Comparison of ENCODE assay signal across 8 mouse cellular contexts in genomic region chr12:105854639-105855038, GRCm38 (mm10).
DNase-seq lines count a peak whose midpoint lies in the region; ATAC-seq and TF ChIP-seq lines count a peak whose summit lies in the region.

No protein-coding gene starts in this region.

- H3K27me3 ChIP-seq in intestine, postnatal 0 days (replicated peaks; ENCODE audit: control insufficient read depth, insufficient read depth, low read length): no peaks in the 10 kb centered on the region

- H3K9ac ChIP-seq in intestine, postnatal 0 days (ENCODE audit: low read depth, low read length): no peak overlapping the region

- peak; percentile 44 to 57 for DNase-seq in heart, postnatal 10 days
- no peak for DNase-seq in heart, postnatal 25 days (ENCODE audit: low spot score)
- peak; percentile 33 for DNase-seq in ES-CJ7 (ENCODE audit: low read depth, low spot score)
- DNase-seq in embryo, embryonic 10.5 days (ENCODE audit: low spot score): peak; percentile 31
- peak; percentile 12 for DNase-seq in naive thymus-derived CD4-positive, alpha-beta T cell, adult 2 months (ENCODE audit: low read depth)
- no peak for DNase-seq in testis, postnatal 10 days (ENCODE audit: low spot score)
- DNase-seq in frontal cortex, postnatal 10 days (ENCODE audit: low spot score in 2 of 2): no peak

- no peak for ATAC-seq in intestine, postnatal 0 days

- no peaks in the 10 kb centered on the region for H3K9me3 ChIP-seq in intestine, postnatal 0 days (ENCODE audit: control insufficient read depth)

- H3K4me3 ChIP-seq in intestine, postnatal 0 days (ENCODE audit: low read depth, low read length): no peak overlapping the region

- WGBS in intestine, postnatal 0 days: 33% methylated on average over 6 of the region's 6 CpGs

- peak; percentile 70 for TF ChIP-seq CTCF in intestine, postnatal 0 days (IDR thresholded peaks at IDR 0.05; ENCODE audit: low read depth)

- no peaks in the 10 kb centered on the region for H3K36me3 ChIP-seq in intestine, postnatal 0 days (ENCODE audit: control insufficient read depth, insufficient read depth)

- no peak overlapping the region for H3K4me2 ChIP-seq in intestine, postnatal 0 days (replicated peaks; ENCODE audit: low read depth)

- intact Hi-C loops in heart, postnatal 10 days (cut with DNase I): loop anchor here (2.0 kb wide), 2 partner anchors 108 to 200 kb away; no protein-coding TSS in a partner anchor
- intact Hi-C loops in heart, postnatal 25 days (cut with DNase I): loop anchor here (1.0 kb wide), 1 partner anchor 201 kb away; no protein-coding TSS in a partner anchor

- no peak overlapping the region for H3K27ac ChIP-seq in intestine, postnatal 0 days (ENCODE audit: low read depth, low read length)

- no peaks in the 10 kb centered on the region for H3K4me1 ChIP-seq in intestine, postnatal 0 days (replicated peaks; ENCODE audit: control insufficient read depth, insufficient read depth, low read length)

Comparison
In these comparisons a context has a peak if more than half of its experiments do, and no peak if none do; other contexts are left out.
1. DNase-seq: peak in heart, postnatal 10 days (2 of 2), ES-CJ7 (single experiment), embryo, embryonic 10.5 days (single experiment) and naive thymus-derived CD4-positive, alpha-beta T cell, adult 2 months (single experiment); none in heart, postnatal 25 days (single experiment), testis, postnatal 10 days (single experiment) and frontal cortex, postnatal 10 days (0 of 2).